Mouse (Mus musculus): ENCODE data around the gene Dpf1.

GRCm38 (mm10) chr7:29276715-29277114 is 27.0 kb upstream of the Dpf1 start:
- TF ChIP-seq GATA1 (IDR thresholded peaks at IDR 0.05; ENCODE audit: borderline replicate concordance, low read length) = no peak
- no peak for TF ChIP-seq FLI1 (IDR thresholded peaks at IDR 0.05; ENCODE audit: low read length)

Data from megakaryocyte, embryonic 14.5 days (primary cell).